Mouse (Mus musculus) hindbrain, embryonic 10.5 days (tissue): ENCODE data around the gene Acap2. TPM values are rescaled to one million over a fixed set of nuclear protein-coding genes. Genes with fewer than 3 reads are reported as not detected.

Experiments used
- DNase-seq: peaks from one replicate; pipeline ENCODE4 v3.0.0-alpha.2; 2017; ENCODE audit warnings: low spot score
- H3K27ac ChIP-seq: fragments of 300-500 bp; sonication (generic); 2 replicates; pipeline ENCODE4 v1.5.1; 2016; ENCODE audit warnings: mild to moderate bottlenecking, moderate library complexity
- H3K27me3 ChIP-seq: fragments of 300-500 bp; sonication (generic); 2 replicates; pipeline ENCODE4 v1.6.1; 2016; ENCODE audit warnings: mild to moderate bottlenecking; ENCODE audit not compliant: poor library complexity, insufficient read depth, severe bottlenecking
- H3K36me3 ChIP-seq: fragments of 300-500 bp; sonication (generic); 2 replicates; pipeline ENCODE4 v1.6.1; 2016; ENCODE audit warnings: mild to moderate bottlenecking, moderate library complexity
- H3K4me1 ChIP-seq: fragments of 300-500 bp; sonication (generic); replicated peaks from 2 replicates; pipeline ENCODE4 v1.6.1; 2016; ENCODE audit warnings: mild to moderate bottlenecking
- H3K4me3 ChIP-seq: fragments of 300-500 bp; sonication (generic); 2 replicates; pipeline ENCODE4 v1.5.1; 2016; ENCODE audit warnings: mild to moderate bottlenecking, moderate library complexity
- H3K9me3 ChIP-seq: fragments of 300-500 bp; sonication (generic); 2 replicates; pipeline ENCODE4 v1.6.1; 2016; ENCODE audit warnings: mild to moderate bottlenecking, moderate library complexity
- WGBS: fragments of 180-500 bp; shearing (Covaris S2); methylation state at CpG from one replicate; pipeline ENCODE4 v1.1.7; 2016; 5-methylcytosine and 5-hydroxymethylcytosine counted together
- polyA plus RNA-seq: library from polyadenylated mRNA; unstranded; fragments of >200 nt; fragmentation: Nextera tagmentation; extraction: Ambion mirVana; gene quantifications from 2 replicates; pipeline ENCODE4 v1.2.1, GENCODE M21; 2016

Gene Acap2
- polyA plus RNA-seq, 1 experiment from 2014 or later, result 16.8 TPM

GRCm38 (mm10) chr16:31047186-31047898 lies 153.7 kb downstream of the Acap2 start:
- Histone ChIP-seq H3K4me3 (no peak overlapping the region), H3K36me3 (0 out of 2 replicates have a peak, but pooled peaks cover 5% of the 10 kb centered on the region), H3K27me3 (no peaks in the 10 kb centered on the region), H3K27ac (peak overlapping the region; percentile 59), H3K4me1 (peaks cover 36% of the 10 kb centered on the region), H3K9me3 (no peaks in the 10 kb centered on the region)
- no peak for DNase-seq
- WGBS, result 87% methylated on average over 10 of the region's 10 CpGs

DNA sequence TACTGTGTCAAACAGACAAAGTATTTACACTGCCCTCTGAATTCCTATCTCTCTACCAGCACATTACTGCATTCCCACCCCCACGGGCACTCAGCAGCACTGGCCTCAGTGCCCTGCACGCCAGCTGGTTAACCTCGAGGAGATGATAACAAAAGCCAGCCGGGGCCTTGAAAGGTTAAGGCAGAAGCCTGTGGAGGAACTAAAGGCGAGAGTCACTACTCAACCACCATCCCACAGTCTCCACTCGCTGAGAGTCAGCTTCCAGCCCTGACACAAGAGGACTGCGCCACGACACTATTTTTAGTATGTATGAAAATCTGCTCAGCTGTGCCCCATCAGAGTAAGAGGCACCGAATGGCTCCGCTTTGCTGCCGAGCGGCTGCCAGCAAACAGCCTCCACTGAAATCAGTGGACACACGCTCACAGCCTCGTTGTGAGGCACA lies 154.8 kb downstream of the Acap2 start:
- no peaks in the 10 kb centered on the region for H3K9me3 ChIP-seq
- H3K4me3 ChIP-seq, result no peak overlapping the region
- no peak for DNase-seq
- H3K4me1 ChIP-seq, result peaks cover 31% of the 10 kb centered on the region
- WGBS, result 70% methylated on average over 14 of the region's 14 CpGs
- peak overlapping the region; percentile 59; the same call in 1 of the 2 replicates for H3K27ac ChIP-seq
- H3K27me3 ChIP-seq, result no peaks in the 10 kb centered on the region
- H3K36me3 ChIP-seq, result 0 out of 2 replicates have a peak, but pooled peaks cover 5% of the 10 kb centered on the region

- H3K36me3 ChIP-seq, result 0 out of 2 replicates have a peak, but pooled peaks cover 1% of the 10 kb centered on the region
- no peak overlapping the region for H3K27ac ChIP-seq
- H3K9me3 ChIP-seq, result no peaks in the 10 kb centered on the region
- H3K4me1 ChIP-seq, result peaks cover 31% of the 10 kb centered on the region
- no peak overlapping the region for H3K4me3 ChIP-seq
- DNase-seq, result no peak
- 49% methylated on average over 5 of the region's 5 CpGs for whole genome bisulfite sequencing
- H3K27me3 ChIP-seq, result no peaks in the 10 kb centered on the region
Observed at GRCm38 (mm10) chr16:31045211-31045610, 155.8 kb downstream of the Acap2 start.

DNA sequence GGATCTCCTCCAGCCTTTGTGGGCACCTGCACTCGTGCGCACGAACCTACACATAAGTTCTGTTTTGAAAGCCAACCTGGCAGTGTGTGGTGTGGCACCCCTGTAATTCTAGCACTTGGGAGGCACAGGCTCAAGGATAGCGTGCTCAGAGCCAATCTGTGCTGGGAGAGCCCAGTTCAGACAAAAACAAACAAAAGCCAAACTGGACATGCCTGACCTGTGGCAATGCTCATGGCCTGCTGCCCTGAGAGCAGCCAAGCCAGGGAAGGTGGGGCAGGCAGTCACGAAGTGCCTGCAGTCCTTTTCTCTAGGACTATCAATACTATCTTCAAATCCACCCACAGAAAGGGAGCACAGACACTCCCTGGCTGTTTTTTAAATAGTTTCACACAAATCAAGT lies 157.9 kb downstream of the Acap2 start:
- Histone ChIP-seq H3K36me3 (no peaks in the 10 kb centered on the region), H3K4me3 (no peak overlapping the region), H3K27ac (no peak overlapping the region), H3K4me1 (peaks cover 31% of the 10 kb centered on the region), H3K27me3 (no peaks in the 10 kb centered on the region), H3K9me3 (no peaks in the 10 kb centered on the region)
- WGBS, result 92% methylated on average over 5 of the region's 5 CpGs
- DNase-seq, result no peak

Other genes with a start within 250 kb of the Acap2 start
- gene Xxylt1, start 119.8 kb downstream of the Acap2 start, polyA plus RNA-seq, result 12.1 and 15.1 TPM in 2 replicates
- 99.2 and 99.9 TPM in 2 replicates for gene Ppp1r2, start 74.0 kb upstream of the Acap2 start, polyA plus RNA-seq
- gene Apod, start 113.6 kb upstream of the Acap2 start, polyA plus RNA-seq, result 18.0 and 41.8 TPM in 2 replicates
- 14.0 and 28.8 TPM in 2 replicates for gene Bdh1, start 221.0 kb upstream of the Acap2 start, polyA plus RNA-seq